Mouse (Mus musculus) cortical plate, adult 2 months (tissue): ENCODE data around the gene Wdr26. TPM values are rescaled to one million over a fixed set of nuclear protein-coding genes. Genes with fewer than 3 reads are reported as not detected.
A peak's percentile ranks its signal among the peaks of the same experiment; 100 is the strongest.

Experiments used
- H3K27ac ChIP-seq: fragments of 200-500 bp; 2 replicates; pipeline ENCODE4 v1.5.1; 2012; ENCODE audit warnings: low read length, control low read depth, inconsistent platforms; ENCODE audit not compliant: insufficient read depth
- H3K4me1 ChIP-seq: fragments of 200-500 bp; 2 replicates; pipeline ENCODE4 v1.6.1; 2011; ENCODE audit warnings: low read length; ENCODE audit not compliant: control insufficient read depth, insufficient read depth
- H3K4me3 ChIP-seq: fragments of 200-500 bp; 2 replicates; pipeline ENCODE4 v1.5.1; 2011; ENCODE audit warnings: mild to moderate bottlenecking, low read length, control low read depth; ENCODE audit not compliant: insufficient read depth
- CTCF ChIP-seq: fragments of 200-500 bp; IDR thresholded peaks from 2 replicates; pipeline ENCODE4 v1.5.1; 2011; ENCODE audit warnings: mild to moderate bottlenecking, control low read depth, low read length; ENCODE audit not compliant: insufficient read depth; ENCODE audit errors: extremely low read depth
- POLR2A ChIP-seq: fragments of 200-500 bp; IDR thresholded peaks from 2 replicates; pipeline ENCODE4 v1.6.1; 2011; ENCODE audit warnings: mild to moderate bottlenecking, low read length, control low read depth; ENCODE audit not compliant: insufficient read depth; ENCODE audit errors: extremely low read depth
- polyA plus RNA-seq: library from polyadenylated mRNA; depleted of rRNA; stranded (reverse); fragments of >200 nt; gene quantifications from 2 replicates; pipeline ENCODE4 v1.2.3, GENCODE M21; 2012

Wdr26 gene
- polyA plus RNA-seq, 1 experiment = 50.7 TPM

- TF ChIP-seq CTCF (no peak), POLR2A (no peak)
Measured at GRCm38 (mm10) chr1:181226850-181227249, 15.0 kb upstream of the Wdr26 start.

GRCm38 (mm10) chr1:181225281-181225680 lies 13.5 kb upstream of the Wdr26 start:
- H3K27ac ChIP-seq = no peak overlapping the region
- no peaks in the 10 kb centered on the region for H3K4me1 ChIP-seq
- no peak for TF ChIP-seq POLR2A
- no peak for TF ChIP-seq CTCF
- H3K4me3 ChIP-seq = no peak overlapping the region

More at GRCm38 (mm10) chr1:181226850-181227249, 15.0 kb upstream of the Wdr26 start:
- no peak overlapping the region for H3K4me3 ChIP-seq
- no peak overlapping the region for H3K27ac ChIP-seq
- no peaks in the 10 kb centered on the region for H3K4me1 ChIP-seq

- no peak overlapping the region for H3K27ac ChIP-seq
- no peaks in the 10 kb centered on the region for H3K4me1 ChIP-seq
- no peak overlapping the region for H3K4me3 ChIP-seq
- TF ChIP-seq POLR2A (no peak), CTCF (no peak)
Measured at GRCm38 (mm10) chr1:181222041-181222440, 10.2 kb upstream of the Wdr26 start.

GRCm38 (mm10) chr1:181216315-181216714 lies 4.5 kb upstream of the Wdr26 start:
- no peak overlapping the region for H3K27ac ChIP-seq
- no peak overlapping the region for H3K4me3 ChIP-seq
- TF ChIP-seq POLR2A = no peak
- no peak for TF ChIP-seq CTCF
- no peaks in the 10 kb centered on the region for H3K4me1 ChIP-seq

- Histone ChIP-seq H3K4me1 (no peaks in the 10 kb centered on the region; the same call in 1 of the 2 replicates), H3K27ac (no peak overlapping the region), H3K4me3 (no peak overlapping the region)
- TF ChIP-seq CTCF (no peak), POLR2A (no peak)
Measured at GRCm38 (mm10) chr1:181214296-181215035, 2.7 kb upstream of the Wdr26 start.

- H3K4me3 ChIP-seq = peak overlapping the region; percentile 58
- TF ChIP-seq POLR2A = no peak
- no peak for TF ChIP-seq CTCF
- H3K4me1 ChIP-seq = no peaks in the 10 kb centered on the region; the same call in 1 of the 2 replicates
- peak overlapping the region; percentile 85; the same call in 1 of the 2 replicates for H3K27ac ChIP-seq
Measured at GRCm38 (mm10) chr1:181211403-181211919, 340 bp downstream of the Wdr26 start.

GRCm38 (mm10) chr1:181210601-181211402 lies 999 bp downstream of the Wdr26 start:
- TF ChIP-seq POLR2A (no peak), CTCF (no peak)
- peak overlapping the region; percentile 98 for H3K27ac ChIP-seq
- H3K4me1 ChIP-seq = no peaks in the 10 kb centered on the region; the same call in 1 of the 2 replicates
- H3K4me3 ChIP-seq = peak overlapping the region; percentile 58

GRCm38 (mm10) chr1:181210147-181210546 lies 1.7 kb downstream of the Wdr26 start:
- Histone ChIP-seq H3K27ac (0 out of 2 replicates have a peak overlapping the region, but pooled peaks have one; percentile 65), H3K4me3 (peak overlapping the region; percentile 58), H3K4me1 (no peaks in the 10 kb centered on the region; the same call in 1 of the 2 replicates)
- no peak for TF ChIP-seq CTCF
- no peak for TF ChIP-seq POLR2A

- no peak overlapping the region for H3K27ac ChIP-seq
- TF ChIP-seq POLR2A = no peak
- no peak for TF ChIP-seq CTCF
- H3K4me3 ChIP-seq = no peak overlapping the region
- H3K4me1 ChIP-seq = no peaks in the 10 kb centered on the region
Measured at GRCm38 (mm10) chr1:181199446-181199845, 12.4 kb downstream of the Wdr26 start.
